Mouse (Mus musculus) left cerebral cortex, adult 8-10 months (tissue): ENCODE results near the gene Il10. TPM values are rescaled to one million over a fixed set of nuclear protein-coding genes. Genes with fewer than 3 reads are reported as not detected.
"Not testable (repeated sequence)": the region's sequence is repeated elsewhere in the genome, so short reads cannot be mapped to it uniquely, and the experiment has no call there.

Experiments used
- DNase-seq, 2 experiments: peaks; one replicate each; pipeline ENCODE4 v3.0.0; 2022; ENCODE audit warnings: low spot score in 2 of 2
- total RNA-seq, 4 experiments: library from RNA; stranded (reverse); gene quantifications; 2 replicates each; pipeline ENCODE4 v1.2.4; 2022

Gene Il10
- total RNA-seq, 4 experiments from 2014 or later: not detected

GRCm38 (mm10) chr1:131020425-131021310 lies 1.0 kb downstream of the Il10 start:
- no peak for DNase-seq

- no peak for DNase-seq
Measured at GRCm38 (mm10) chr1:131021438-131021837, 1.8 kb downstream of the Il10 start.

GRCm38 (mm10) chr1:131021900-131022590 lies 2.4 kb downstream of the Il10 start:
- DNase-seq: no peak

GRCm38 (mm10) chr1:131022591-131023249 lies 3.1 kb downstream of the Il10 start:
- no peak for DNase-seq

- DNase-seq: not testable (repeated sequence)
Measured at GRCm38 (mm10) chr1:131023250-131023858, 3.7 kb downstream of the Il10 start.

GRCm38 (mm10) chr1:131024900-131025842 lies 5.5 kb downstream of the Il10 start:
- DNase-seq: no peak

GRCm38 (mm10) chr1:131025843-131026190 lies 6.2 kb downstream of the Il10 start:
- DNase-seq: no peak

- DNase-seq: no peak
Measured at GRCm38 (mm10) chr1:131029215-131029614, 9.6 kb downstream of the Il10 start.

- no peak for DNase-seq
Measured at GRCm38 (mm10) chr1:131030261-131030660, 10.6 kb downstream of the Il10 start.

- DNase-seq: no peak
Measured at GRCm38 (mm10) chr1:131031267-131031666, 11.6 kb downstream of the Il10 start.

- no peak for DNase-seq
Measured at GRCm38 (mm10) chr1:131038001-131038400, 18.4 kb downstream of the Il10 start.

GRCm38 (mm10) chr1:131038415-131039017 lies 18.9 kb downstream of the Il10 start:
- DNase-seq: no peak

- no peak for DNase-seq
Measured at GRCm38 (mm10) chr1:131039479-131039878, 19.8 kb downstream of the Il10 start.

GRCm38 (mm10) chr1:131042263-131042662 lies 22.6 kb downstream of the Il10 start:
- no peak for DNase-seq

GRCm38 (mm10) chr1:131042721-131043120 lies 23.1 kb downstream of the Il10 start:
- no peak for DNase-seq

GRCm38 (mm10) chr1:131043636-131044035 lies 24.0 kb downstream of the Il10 start:
- DNase-seq: no peak

- DNase-seq: no peak
Measured at GRCm38 (mm10) chr1:131045723-131046355, 26.2 kb downstream of the Il10 start.

- no peak for DNase-seq
Measured at GRCm38 (mm10) chr1:131046607-131047006, 27.0 kb downstream of the Il10 start.

- no peak for DNase-seq
Measured at GRCm38 (mm10) chr1:131048121-131048863, 28.6 kb downstream of the Il10 start.
